Mouse (Mus musculus): ENCODE data around the gene Ppp1r3d.

The Ppp1r3d gene

DNA sequence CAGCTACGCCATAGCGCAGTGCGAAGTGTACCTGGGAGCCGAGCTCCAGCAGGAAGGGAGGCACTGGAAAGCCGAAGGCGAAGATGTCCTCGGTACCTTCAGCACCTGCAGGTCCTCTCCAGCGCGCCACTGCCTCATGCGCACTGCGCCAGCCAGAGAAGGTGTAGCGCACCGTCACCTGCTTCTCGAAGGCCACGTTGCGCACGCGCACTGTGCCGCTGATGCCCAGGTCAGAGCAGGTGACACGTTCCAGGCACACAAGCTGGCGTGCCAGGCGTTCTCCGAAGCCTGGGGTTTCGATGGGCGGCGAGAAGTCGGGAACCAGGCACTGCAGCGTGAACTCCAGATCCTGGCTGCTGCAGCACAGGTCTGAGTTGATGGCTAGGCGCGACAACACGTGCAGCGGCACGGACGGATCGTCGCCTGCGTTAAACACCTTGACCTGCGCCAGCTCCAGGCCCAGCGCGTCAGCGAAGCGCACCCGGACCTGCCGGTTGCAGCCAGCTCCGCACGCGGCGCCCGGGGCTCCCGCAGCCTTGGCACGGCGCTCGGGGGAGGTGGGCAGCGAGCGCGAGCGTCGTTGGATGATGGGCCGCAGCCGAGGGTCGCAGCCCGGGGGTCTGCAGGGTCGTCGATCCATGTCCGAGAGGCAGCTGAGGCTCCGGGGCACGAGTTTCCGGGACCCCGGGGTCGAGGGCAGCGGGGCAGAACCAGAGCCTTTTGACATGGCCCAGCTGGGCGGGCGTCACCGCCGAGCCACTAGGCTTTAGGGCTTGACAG lies 601 bp downstream of the Ppp1r3d start:
- in situ Hi-C loops (cut with MseI, MboI), result no loop called here

DNA sequence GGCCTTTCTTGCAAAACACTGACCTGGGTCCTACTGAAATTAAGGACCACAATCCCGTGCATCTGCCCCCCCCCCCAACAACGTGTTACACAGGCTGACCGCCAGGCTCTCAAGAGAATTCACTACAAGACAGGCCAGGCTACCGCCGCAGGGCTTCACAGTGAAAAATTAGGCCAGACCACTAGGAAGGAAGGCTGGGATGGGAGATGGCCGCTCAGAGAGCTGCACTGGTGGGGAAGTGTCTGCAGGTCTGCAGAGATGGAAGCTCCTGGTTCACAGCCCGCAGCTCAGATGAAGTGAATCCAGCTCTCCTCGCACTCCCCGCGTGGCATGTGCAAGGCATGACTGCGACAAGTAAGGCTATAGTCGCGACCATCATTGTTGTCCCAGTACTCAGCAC lies 1.2 kb downstream of the Ppp1r3d start:
- in situ Hi-C loops (cut with MseI, MboI), result no loop called here

DNA sequence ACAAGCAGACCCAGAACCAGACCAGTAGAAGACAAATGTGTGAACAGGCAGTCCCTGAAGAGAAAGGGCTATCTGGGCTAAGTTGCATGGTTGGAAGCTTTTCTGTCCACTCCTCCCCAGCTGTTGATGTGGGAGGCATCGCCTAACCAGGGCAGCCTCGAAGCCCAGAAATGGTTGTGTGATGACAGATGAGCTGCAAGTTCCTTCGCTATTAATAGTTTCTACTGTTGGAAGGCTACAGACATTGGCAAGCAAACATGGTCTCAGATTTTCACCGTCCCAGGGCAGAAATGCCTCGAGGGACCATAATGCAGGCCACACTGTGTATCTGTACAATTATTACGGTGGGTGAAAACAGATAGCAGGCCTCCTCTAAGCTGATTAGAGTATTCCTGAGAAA lies 1.7 kb downstream of the Ppp1r3d start:
- in situ Hi-C loops (cut with MseI, MboI), result no loop called here

- in situ Hi-C loops (cut with MseI, MboI), result no loop called here
Measured at GRCm38 (mm10) chr2:178410286-178410685, 4.0 kb downstream of the Ppp1r3d start.

DNA sequence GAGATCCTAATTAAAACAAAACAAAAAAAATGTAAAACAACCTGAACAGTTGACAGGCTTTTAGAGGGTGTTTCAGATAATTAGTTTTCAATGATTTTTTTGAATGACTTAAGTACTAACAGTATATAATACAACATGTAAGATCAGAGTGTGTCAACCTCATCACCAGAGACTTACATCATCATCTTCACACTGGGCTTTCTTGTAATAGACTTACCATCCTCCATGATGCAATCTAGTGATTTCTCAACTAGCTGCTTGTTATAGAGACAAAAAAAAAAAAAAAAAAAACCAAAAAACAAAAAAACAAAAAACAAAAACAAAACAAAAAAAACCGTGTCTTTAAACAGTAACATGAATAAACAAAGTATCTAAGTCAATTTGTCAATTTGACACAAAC lies 5.2 kb downstream of the Ppp1r3d start:
- in situ Hi-C loops (cut with MseI, MboI), result no loop called here

DNA sequence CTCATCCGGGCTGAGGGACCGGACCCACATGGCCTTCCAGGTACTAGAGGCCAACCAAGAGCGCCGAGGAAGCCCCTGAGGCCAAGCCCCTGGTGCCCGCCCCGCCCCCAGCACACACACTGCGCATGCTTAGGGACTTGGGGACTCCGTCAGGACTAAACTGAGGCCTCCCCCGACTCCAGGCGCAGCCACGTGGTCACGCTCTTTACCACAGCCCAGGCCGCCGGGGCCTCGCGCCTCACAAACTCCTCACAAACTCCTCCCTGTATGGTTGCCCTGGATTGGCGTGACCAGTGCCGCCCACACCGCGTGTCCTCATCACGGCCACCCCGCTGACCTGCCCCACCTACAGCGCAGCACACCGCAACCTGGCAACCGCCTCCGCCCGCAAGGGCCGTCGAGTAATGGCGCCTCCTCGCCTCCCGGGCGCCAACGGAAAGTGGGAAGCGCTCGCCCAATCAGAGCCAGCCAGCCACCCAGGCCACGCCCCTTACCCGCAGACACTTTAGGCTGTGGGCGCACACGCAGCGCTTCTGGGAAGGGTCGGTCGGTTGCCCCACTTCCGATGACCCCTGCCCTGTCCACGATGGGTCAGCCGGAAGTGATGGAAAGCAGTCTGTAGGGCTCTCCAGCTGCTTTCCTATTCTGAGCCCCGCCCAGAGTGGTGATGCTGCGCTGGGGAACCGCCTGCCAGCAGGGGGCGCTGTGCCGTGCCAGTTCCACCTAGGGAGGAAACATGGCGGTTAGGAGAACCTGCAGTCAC lies 7.0 kb downstream of the Ppp1r3d start, which contains the start of gene Sycp2:
Gene Sycp2 (minus strand): TSS at position 633 of the 763 bp plus-strand sequence.
- in situ Hi-C loops (cut with MseI, MboI), result no loop called here

Measured in mouse trophoblast stem cell (cell line).